Comparison of ENCODE assay signal across 20 mouse cellular contexts in genomic region chr5:134309345-134309744, GRCm38 (mm10).
"Had no signal": no experiment of that assay in that cellular context is flagged by ENCODE, and none has a peak within 500 bp of the region (broad histone marks: within the 10 kb centered on the region; RNA-seq: fewer than 3 reads in every experiment).

No protein-coding gene starts in this region.

- H3K4me2 ChIP-seq: liver, embryonic 11.5 days; liver, embryonic 15.5 days; lung, embryonic 15.5 days; midbrain, embryonic 12.5 days; midbrain, embryonic 15.5 days; neural tube, embryonic 12.5 days; neural tube, embryonic 15.5 days; stomach, embryonic 15.5 days had no signal

- H3K27ac ChIP-seq: liver, embryonic 15.5 days; lung, embryonic 15.5 days; midbrain, embryonic 12.5 days; midbrain, embryonic 15.5 days; neural tube, embryonic 12.5 days; neural tube, embryonic 15.5 days; stomach, embryonic 15.5 days had no signal

- H3K4me3 ChIP-seq: liver, embryonic 15.5 days; lung, embryonic 15.5 days; midbrain, embryonic 12.5 days; midbrain, embryonic 15.5 days; neural tube, embryonic 12.5 days; neural tube, embryonic 15.5 days; stomach, embryonic 15.5 days had no signal

- DNase-seq: kidney, adult 18-20 months; kidney, postnatal 10 days; kidney, postnatal 36 days; layer of hippocampus, adult 9-11 months; lung, adult 18-20 months; lung, postnatal 10 days; lung, postnatal 36 days; retina, postnatal 1 day; right cerebral cortex, postnatal 25 days; spleen, adult 18-20 months; thymus, postnatal 25 days had no signal

- ATAC-seq: intestine, embryonic 16.5 days; midbrain, embryonic 15.5 days had no signal

- H3K27me3 ChIP-seq: liver, embryonic 15.5 days; lung, embryonic 15.5 days; midbrain, embryonic 12.5 days; midbrain, embryonic 15.5 days; neural tube, embryonic 12.5 days; neural tube, embryonic 15.5 days; stomach, embryonic 15.5 days had no signal

- H3K9ac ChIP-seq: liver, embryonic 15.5 days; lung, embryonic 15.5 days; midbrain, embryonic 12.5 days; midbrain, embryonic 15.5 days; neural tube, embryonic 12.5 days; neural tube, embryonic 15.5 days; stomach, embryonic 15.5 days had no signal

- H3K9me3 ChIP-seq: liver, embryonic 15.5 days; lung, embryonic 15.5 days; midbrain, embryonic 12.5 days; midbrain, embryonic 15.5 days; neural tube, embryonic 12.5 days; neural tube, embryonic 15.5 days; stomach, embryonic 15.5 days had no signal
